Mouse (Mus musculus) gastrocnemius, adult 2 months (tissue): Measurements from ENCODE around the gene Tnks1bp1. TPM values are rescaled to one million over a fixed set of nuclear protein-coding genes. Genes with fewer than 3 reads are reported as not detected.
A peak's percentile ranks its signal among the peaks of the same experiment; 100 is the strongest.

Source experiments
- DNase-seq: peaks from one replicate; pipeline ENCODE4 v3.0.0; 2022
- H3K27ac ChIP-seq: fragments of 200-600 bp; 2 replicates; pipeline ENCODE4 v1.8.1; 2022; ENCODE audit warnings: mild to moderate bottlenecking
- H3K4me3 ChIP-seq: fragments of 200-600 bp; 2 replicates; pipeline ENCODE4 v1.8.1; 2022; ENCODE audit warnings: mild to moderate bottlenecking, moderate library complexity
- CTCF ChIP-seq: fragments of 200-600 bp; IDR thresholded peaks from 2 replicates; pipeline ENCODE4 v1.8.1; 2022; ENCODE audit warnings: antibody characterized with exemption, mild to moderate bottlenecking, moderate library complexity
- intact Hi-C: fragments of 180-260 bp; cut with DNase I; formaldehyde crosslinking; loops from one replicate; pipeline ENCODE4 v1.15.1; 2025
- long read RNA-seq, 2 experiments: library from polyadenylated mRNA; stranded (forward); transcript quantifications; one replicate each; pipeline ENCODE4 v2.0.0; 2021
- total RNA-seq, 2 experiments: library from RNA; stranded (reverse); gene quantifications; 2 replicates each; pipeline ENCODE4 v1.2.3; 2021

The Tnks1bp1 gene
- total RNA-seq, result 10 to 100 TPM; 23.3 to 29.7 TPM
- long read RNA-seq, experiment 1, partial matches to known transcripts, result 4 of 6 reads
- long read RNA-seq, experiment 1, other reads (novel, unspliced or antisense), result 2 of 6 reads
- long read RNA-seq, experiment 2, full-length matches to known transcripts, result 1 of 8 reads
- long read RNA-seq, experiment 2, partial matches to known transcripts, result 3 of 8 reads
- long read RNA-seq, experiment 2, other reads (novel, unspliced or antisense), result 4 of 8 reads

DNA sequence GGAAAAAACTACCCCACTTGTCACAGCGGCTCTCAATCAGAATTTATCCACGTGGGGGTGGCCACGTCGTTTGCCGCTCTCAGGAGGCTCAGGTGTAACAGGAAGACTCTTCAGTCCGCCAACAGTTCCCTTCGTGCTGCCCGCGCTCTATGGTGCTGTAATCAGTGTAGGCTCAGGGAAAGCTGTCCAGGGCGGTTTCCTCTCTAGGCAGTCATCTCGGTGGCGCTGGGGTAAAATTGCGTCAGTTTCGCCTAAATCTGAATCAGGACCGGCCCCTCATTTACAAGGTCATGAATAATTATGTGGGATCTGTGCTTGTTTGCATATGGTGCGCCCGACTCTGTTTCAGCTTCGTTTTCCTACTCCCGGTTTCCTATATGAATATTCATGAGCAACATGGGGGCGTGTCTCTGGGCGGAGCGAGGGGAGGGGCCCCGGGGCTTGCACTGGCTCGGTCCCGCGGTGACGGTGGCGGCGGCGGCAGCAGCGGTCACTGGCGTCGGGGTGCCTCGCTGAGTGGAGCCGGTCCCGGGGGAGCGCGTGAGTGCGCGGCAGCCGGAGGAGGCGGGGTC lies at the start of gene Tnks1bp1:
Gene Tnks1bp1, plus strand, starts transcription at position 427 of the 572 bp plus-strand sequence.
- intact Hi-C loops, result no loop called here
- TF ChIP-seq CTCF, result no peak
- Histone ChIP-seq H3K4me3 (peak within 1 kb of the TSS; percentile 84), H3K27ac (peak within 1 kb of the TSS; percentile 94)
- DNase-seq, result peak; percentile 99

DNA sequence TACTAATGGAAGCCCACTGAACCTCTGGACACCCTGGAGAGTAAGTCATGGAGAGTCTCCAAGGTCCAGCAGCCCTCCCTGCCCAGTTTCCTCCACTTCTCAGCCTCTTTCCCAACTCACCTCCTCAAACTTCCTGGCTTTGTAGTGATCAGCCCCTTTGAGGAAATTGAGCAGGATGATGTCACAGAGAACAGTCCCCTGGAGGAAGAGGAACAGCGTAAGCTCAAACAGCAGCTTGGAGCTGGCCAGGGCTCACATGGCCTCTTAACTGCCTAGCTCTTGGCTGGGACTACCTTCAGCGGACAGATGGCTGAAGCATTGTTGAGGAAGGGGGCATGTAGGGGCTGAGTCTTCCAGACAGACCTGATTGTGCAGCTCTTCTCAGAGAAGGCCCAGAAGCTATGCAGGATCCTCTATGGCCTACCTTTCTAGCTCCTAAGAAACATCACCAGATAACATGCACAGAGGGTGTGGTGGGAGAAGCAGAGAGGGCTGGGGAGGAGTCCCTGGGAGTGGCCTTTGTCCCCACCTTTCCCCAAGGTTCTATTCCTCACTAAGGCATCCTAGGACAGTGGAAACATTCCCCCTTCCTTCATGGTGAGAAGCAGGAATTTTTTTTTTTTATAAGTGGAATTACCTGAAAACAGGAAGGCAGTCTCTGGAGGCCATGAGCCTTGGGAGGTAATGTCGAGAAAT lies 48.2 kb upstream of the Tnks1bp1 start:
- no peak for TF ChIP-seq CTCF
- intact Hi-C loops, result no loop called here
- DNase-seq, result no peak
- H3K4me3 ChIP-seq, result no peak overlapping the region
- H3K27ac ChIP-seq, result peak overlapping the region; percentile 61

DNA sequence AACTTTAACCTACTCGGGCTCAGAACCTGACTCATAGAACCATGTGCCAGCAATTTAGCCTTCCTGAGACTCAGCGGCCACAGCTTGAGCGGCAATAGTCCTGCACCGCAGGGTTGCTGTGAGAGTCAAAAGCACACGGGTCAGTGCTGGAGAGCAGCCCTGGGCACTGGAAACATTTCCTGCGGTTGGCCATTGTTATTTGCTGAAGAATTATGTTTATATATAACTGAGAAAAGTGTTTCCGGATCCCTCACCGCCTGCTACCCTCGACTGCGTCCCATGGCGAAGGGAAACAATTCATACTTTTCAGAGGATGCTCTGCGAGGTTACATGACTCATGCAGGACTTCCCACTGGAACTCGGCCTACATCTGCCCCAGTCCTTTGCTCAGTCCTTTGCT lies 46.3 kb upstream of the Tnks1bp1 start:
- TF ChIP-seq CTCF, result no peak
- peak overlapping the region; percentile 64 for H3K27ac ChIP-seq
- intact Hi-C loops, result no loop called here

DNA sequence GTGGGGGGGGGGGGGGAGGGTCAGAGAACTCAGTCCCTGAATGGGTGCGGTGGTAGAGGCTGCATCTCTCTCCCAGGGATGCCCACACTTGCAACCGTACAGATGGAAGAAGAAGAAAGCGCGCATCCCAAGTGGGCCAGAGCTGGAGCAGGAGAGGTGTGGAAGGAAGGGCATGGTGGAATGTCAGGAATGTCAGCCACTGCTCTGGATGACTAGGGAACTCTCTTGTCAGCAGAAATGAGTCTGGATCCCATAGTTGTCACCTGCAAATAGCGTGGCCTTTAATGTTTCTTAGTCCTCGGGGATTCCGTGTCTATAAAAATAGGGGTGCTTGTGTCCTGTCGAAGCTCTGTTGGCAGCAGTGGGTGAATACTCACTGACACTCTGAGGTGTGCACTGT lies 45.2 kb upstream of the Tnks1bp1 start:
- Histone ChIP-seq H3K27ac (no peak overlapping the region), H3K4me3 (no peak overlapping the region)
- intact Hi-C loops, result no loop called here
- DNase-seq, result no peak
- TF ChIP-seq CTCF, result no peak

More for the DNA sequence above, 46.3 kb upstream of the Tnks1bp1 start:
- no peak overlapping the region for H3K4me3 ChIP-seq
- no peak for DNase-seq

DNA sequence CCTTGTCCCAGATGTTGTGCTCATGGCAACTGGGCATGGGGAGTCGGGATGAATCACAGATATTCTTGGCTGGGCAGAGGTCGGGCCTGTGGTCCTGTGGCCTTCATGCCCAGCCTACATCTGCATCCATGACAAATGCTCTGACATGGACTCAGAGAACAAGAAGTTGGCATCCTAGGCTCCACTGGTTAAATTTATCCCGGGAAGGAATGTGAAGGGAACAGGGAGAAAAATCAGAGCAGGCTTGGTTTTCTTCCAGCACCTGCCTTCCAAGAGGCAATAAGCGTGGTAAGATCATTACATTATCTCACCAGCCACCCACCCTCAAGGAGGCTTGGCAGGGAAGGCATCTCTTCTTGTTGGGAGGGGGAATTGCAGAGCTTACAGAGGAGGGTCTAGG lies 43.5 kb upstream of the Tnks1bp1 start:
- H3K27ac ChIP-seq, result no peak overlapping the region
- DNase-seq, result no peak
- H3K4me3 ChIP-seq, result no peak overlapping the region
- intact Hi-C loops, result no loop called here
- TF ChIP-seq CTCF, result no peak

DNA sequence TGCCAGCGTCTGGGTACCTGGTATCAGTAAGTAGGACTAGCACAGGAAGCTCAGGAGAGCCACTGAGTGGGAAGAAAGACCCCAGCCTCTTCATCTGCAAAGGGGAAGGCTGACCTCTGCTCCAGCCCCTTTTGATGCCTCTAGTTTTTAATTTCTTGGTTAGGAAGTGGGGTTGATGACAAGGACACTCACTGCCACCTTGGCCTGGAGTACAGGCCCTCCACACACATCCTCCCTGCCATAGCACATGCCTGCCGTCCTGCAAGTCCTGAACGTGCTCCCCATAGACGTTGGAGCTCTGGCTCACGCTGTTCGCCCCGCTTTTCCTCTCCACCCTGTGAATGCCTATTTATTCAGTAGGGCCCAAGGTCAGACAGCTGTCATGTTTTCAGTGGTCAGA lies 41.2 kb upstream of the Tnks1bp1 start:
- no peak for TF ChIP-seq CTCF
- DNase-seq, result no peak
- H3K27ac ChIP-seq, result no peak overlapping the region
- intact Hi-C loops, result loop anchor here (2.0 to 5.0 kb wide), 3 partner anchors 50 to 139 kb away; partner anchors contain the start of gene Rtn4rl2
- H3K4me3 ChIP-seq, result no peak overlapping the region

DNA sequence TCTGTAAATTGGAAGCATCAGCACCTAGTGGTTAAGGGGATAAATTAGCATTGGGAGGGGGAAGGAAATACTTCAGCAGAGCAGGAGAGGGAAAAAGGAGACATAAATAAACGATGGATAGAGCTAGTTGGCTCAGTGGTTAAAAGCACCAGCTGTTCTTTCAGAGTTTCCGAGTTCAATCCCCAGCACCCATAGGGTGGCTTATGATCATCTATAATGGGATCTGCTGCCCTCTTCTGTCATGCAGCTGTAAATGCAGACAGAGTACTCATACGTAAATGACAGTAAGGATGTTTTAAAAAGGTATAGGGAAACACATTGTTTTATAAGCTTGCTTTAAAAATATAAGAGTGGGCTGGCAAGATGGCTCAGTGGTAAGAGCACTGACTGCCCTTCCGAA lies 40.1 kb upstream of the Tnks1bp1 start:
- intact Hi-C loops, result loop anchor here (2.0 to 5.0 kb wide), 3 partner anchors 51 to 140 kb away; partner anchors contain the start of gene Rtn4rl2
- DNase-seq, result no peak
- TF ChIP-seq CTCF, result peak; percentile 80
- Histone ChIP-seq H3K4me3 (no peak overlapping the region), H3K27ac (no peak overlapping the region)

DNA sequence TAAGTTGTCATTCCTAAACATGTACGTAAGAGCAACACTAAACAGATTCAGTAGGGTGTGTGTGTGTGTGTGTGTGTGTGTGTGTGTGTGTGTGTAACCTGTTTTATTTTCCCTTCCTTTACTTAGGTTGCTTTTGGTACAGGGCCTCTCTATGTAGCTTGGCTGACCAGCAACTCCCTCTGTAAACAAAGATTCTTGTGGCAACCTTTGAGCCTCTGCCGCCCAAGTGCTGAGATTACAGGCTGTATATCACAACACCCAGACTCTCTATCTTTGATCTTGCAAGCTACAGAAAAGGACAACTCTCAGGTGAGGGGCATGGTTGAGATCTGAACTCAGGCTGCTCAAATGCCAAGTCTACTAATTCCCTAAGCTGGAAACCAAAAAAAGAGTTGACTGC lies 38.6 kb upstream of the Tnks1bp1 start:
- H3K4me3 ChIP-seq, result no peak overlapping the region
- TF ChIP-seq CTCF, result no peak
- no peak for DNase-seq
- H3K27ac ChIP-seq, result no peak overlapping the region
- intact Hi-C loops, result loop anchor here (5.0 kb wide), 2 partner anchors 122 to 142 kb away; partner anchors contain the start of gene Rtn4rl2

DNA sequence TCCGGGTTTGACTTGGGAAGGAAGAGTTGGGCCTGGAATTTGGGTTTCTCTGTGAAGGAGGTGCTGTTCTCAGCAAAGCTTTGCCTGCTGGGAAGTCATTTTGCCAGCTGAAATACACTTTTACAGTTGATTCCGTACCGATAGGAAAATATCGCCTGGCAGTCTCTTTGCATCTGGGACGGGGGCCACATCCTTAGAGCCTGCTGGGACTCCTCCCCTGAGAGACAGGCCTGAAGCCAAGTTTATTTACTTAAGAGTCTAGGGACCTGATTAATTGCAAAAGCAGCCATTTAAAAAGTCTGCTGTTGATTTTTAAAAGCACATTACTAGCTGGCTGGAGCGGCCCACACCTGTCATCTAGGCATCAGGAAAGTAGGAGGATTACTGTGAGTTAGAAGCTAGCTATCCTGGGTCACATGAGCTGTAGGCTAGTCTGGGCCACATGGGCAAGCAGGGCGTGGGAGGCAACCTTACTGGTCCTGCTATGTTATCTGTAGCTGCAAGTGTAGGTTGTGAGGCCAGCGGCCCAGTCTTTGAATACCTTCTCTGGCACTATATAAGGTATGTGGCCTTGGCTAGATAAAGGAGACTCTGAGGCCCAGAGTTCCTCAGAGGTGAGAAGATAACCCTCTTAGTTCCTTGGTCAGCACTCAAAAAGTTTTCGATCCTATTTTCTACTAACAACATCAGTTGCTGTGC lies 35.8 kb upstream of the Tnks1bp1 start:
- no peak for TF ChIP-seq CTCF
- no peak overlapping the region for H3K4me3 ChIP-seq
- peak; percentile 38 for DNase-seq
- peak overlapping the region; percentile 56; the same call in 1 of the 2 replicates for H3K27ac ChIP-seq
- intact Hi-C loops, result no loop called here

DNA sequence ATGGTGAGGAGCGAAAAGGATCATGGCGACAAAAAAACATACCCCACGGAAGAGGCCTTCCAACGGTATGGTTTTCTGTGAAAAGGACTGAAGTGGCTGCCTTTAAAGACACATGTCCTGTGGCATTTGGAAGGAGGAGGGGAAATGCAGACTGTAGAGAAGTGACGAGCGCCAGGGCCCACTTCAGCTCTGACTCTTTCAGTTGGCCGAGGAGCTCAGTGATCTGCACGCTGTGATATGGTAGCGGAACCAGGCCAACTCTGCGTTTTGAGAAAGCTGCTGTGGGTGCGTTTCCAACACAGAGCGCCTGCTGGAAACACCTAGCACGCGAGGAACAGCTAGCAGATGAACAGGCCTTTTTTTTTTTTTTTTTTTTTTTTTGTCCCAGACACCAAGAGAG lies 35.1 kb upstream of the Tnks1bp1 start:
- Histone ChIP-seq H3K27ac (no peak overlapping the region), H3K4me3 (no peak overlapping the region)
- no peak for DNase-seq
- TF ChIP-seq CTCF, result no peak
- intact Hi-C loops, result no loop called here

GRCm38 (mm10) chr2:85013826-85014587 lies 33.8 kb upstream of the Tnks1bp1 start:
- TF ChIP-seq CTCF, result no peak
- intact Hi-C loops, result no loop called here
- no peak overlapping the region for H3K27ac ChIP-seq
- DNase-seq, result no peak
- H3K4me3 ChIP-seq, result no peak overlapping the region

GRCm38 (mm10) chr2:85014588-85014982 lies 33.2 kb upstream of the Tnks1bp1 start:
- Histone ChIP-seq H3K4me3 (no peak overlapping the region), H3K27ac (no peak overlapping the region)
- intact Hi-C loops, result no loop called here
- DNase-seq, result no peak
- TF ChIP-seq CTCF, result no peak
